Comparison of ENCODE assay signal across 9 mouse cellular contexts in genomic region chr16:33830512-33831105, GRCm38 (mm10). TPM values are rescaled to one million over a fixed set of nuclear protein-coding genes. Genes with fewer than 3 reads are reported as not detected.
A peak's percentile ranks its signal among the peaks of the same experiment; 100 is the strongest.
DNase-seq lines count a peak whose midpoint lies in the region; ATAC-seq lines count a peak whose summit lies in the region.
"Had no signal": no experiment of that assay in that cellular context is flagged by ENCODE, and none has a peak within 500 bp of the region (broad histone marks: within the 10 kb centered on the region; RNA-seq: fewer than 3 reads in every experiment).

No protein-coding gene starts in this region.

- H3K9me3 ChIP-seq in kidney, embryonic 15.5 days (replicated peaks): no peaks in the 10 kb centered on the region
- H3K9me3 ChIP-seq in hindbrain, embryonic 15.5 days: no peaks in the 10 kb centered on the region
- H3K9me3 ChIP-seq in midbrain, embryonic 14.5 days (ENCODE audit: control insufficient read depth, low read length): no peaks in the 10 kb centered on the region

- H3K4me1 ChIP-seq in kidney, embryonic 15.5 days: peaks cover 46% of the 10 kb centered on the region
- peaks cover 6% of the 10 kb centered on the region for H3K4me1 ChIP-seq in brown adipose tissue, adult 24 weeks (ENCODE audit: control insufficient read depth, insufficient read depth, insufficient read length, low read length)
- peaks cover 32% of the 10 kb centered on the region for H3K4me1 ChIP-seq in hindbrain, embryonic 15.5 days (replicated peaks)
- H3K4me1 ChIP-seq in midbrain, embryonic 14.5 days (ENCODE audit: control insufficient read depth, insufficient read depth, low read length): peaks cover 18% of the 10 kb centered on the region

- H3K36me3 ChIP-seq in kidney, embryonic 15.5 days: no peaks in the 10 kb centered on the region
- H3K36me3 ChIP-seq in hindbrain, embryonic 15.5 days: no peaks in the 10 kb centered on the region
- no peaks in the 10 kb centered on the region for H3K36me3 ChIP-seq in midbrain, embryonic 14.5 days (ENCODE audit: control insufficient read depth, insufficient read depth, low read length)

- H3K27me3 ChIP-seq in kidney, embryonic 15.5 days: no peaks in the 10 kb centered on the region
- H3K27me3 ChIP-seq in hindbrain, embryonic 15.5 days: peaks cover 72% of the 10 kb centered on the region
- peaks cover 27% of the 10 kb centered on the region for H3K27me3 ChIP-seq in midbrain, embryonic 14.5 days (ENCODE audit: control insufficient read depth, insufficient read depth, low read length)
- H3K27me3 ChIP-seq: Patski had no signal

- H3K9ac ChIP-seq in kidney, embryonic 15.5 days: peak overlapping the region; percentile 86
- peak overlapping the region; percentile 55; the same call in 1 of the 2 replicates for H3K9ac ChIP-seq in hindbrain, embryonic 15.5 days
- 0 out of 2 replicates have a peak overlapping the region, but pooled peaks have one; percentile 57 for H3K9ac ChIP-seq in midbrain, embryonic 14.5 days (replicated peaks; ENCODE audit: low read length)

- DNase-seq in kidney, adult 18-20 months: no peak
- DNase-seq in midbrain, embryonic 14.5 days: no peak
- no peak for DNase-seq in cerebellum, postnatal 4 days (ENCODE audit: low spot score in 2 of 2)
- DNase-seq in right cerebral cortex, postnatal 36 days (ENCODE audit: low spot score in 2 of 2): no peak
- DNase-seq in kidney, postnatal 10 days: no peak

- peak overlapping the region; percentile 90 for H3K4me3 ChIP-seq in kidney, embryonic 15.5 days (replicated peaks)
- H3K4me3 ChIP-seq in brown adipose tissue, adult 24 weeks (ENCODE audit: insufficient read depth, low read depth, low read length): peak overlapping the region; percentile 89
- H3K4me3 ChIP-seq in hindbrain, embryonic 15.5 days: peak overlapping the region; percentile 64
- H3K4me3 ChIP-seq in midbrain, embryonic 14.5 days (replicated peaks; ENCODE audit: low read depth, low read length): peak overlapping the region; percentile 63

- peak overlapping the region; percentile 87 for H3K27ac ChIP-seq in kidney, embryonic 15.5 days
- no peak overlapping the region for H3K27ac ChIP-seq in brown adipose tissue, adult 24 weeks (replicated peaks; ENCODE audit: low read depth, low read length)
- 0 out of 2 replicates have a peak overlapping the region, but pooled peaks have one; percentile 50 for H3K27ac ChIP-seq in hindbrain, embryonic 15.5 days (replicated peaks)
- H3K27ac ChIP-seq in midbrain, embryonic 14.5 days (replicated peaks; ENCODE audit: low read depth, low read length): no peak overlapping the region

- 4% methylated on average over 18 of the region's 18 CpGs for WGBS in kidney, embryonic 15.5 days
- 4% methylated on average over 18 of the region's 18 CpGs for WGBS in hindbrain, embryonic 15.5 days
- WGBS in midbrain, embryonic 14.5 days: 3% methylated on average over 18 of the region's 18 CpGs

- H3K4me2 ChIP-seq in kidney, embryonic 15.5 days: peak overlapping the region; percentile 95
- H3K4me2 ChIP-seq in hindbrain, embryonic 15.5 days: peak overlapping the region; percentile 98
- peak overlapping the region; percentile 99 for H3K4me2 ChIP-seq in midbrain, embryonic 14.5 days (ENCODE audit: low read length)

- ATAC-seq in kidney, embryonic 15.5 days (replicated peaks; ENCODE audit: low FRiP score): no peak
- ATAC-seq in hindbrain, embryonic 15.5 days (ENCODE audit: low FRiP score, low read depth): no peak
- ATAC-seq in midbrain, embryonic 14.5 days (ENCODE audit: low FRiP score, low TSS enrichment): no peak

RNA-seq across cellular contexts. Expression of gene Itgb5, which starts 1.1 kb away (rescaled TPM):
- 44.4 and 46.9 TPM in 2 replicates for polyA plus RNA-seq in kidney, embryonic 15.5 days (2015; fragmentation: Nextera tagmentation; extraction: Ambion mirVana)
- 42.1 and 53.4 TPM in 2 replicates for polyA plus RNA-seq in brown adipose tissue, adult 24 weeks (2012; ENCODE audit: insufficient read depth, insufficient read length, missing spikeins)
- 21.3 and 22.7 TPM in 2 replicates for polyA plus RNA-seq in hindbrain, embryonic 15.5 days (2015; fragmentation: Nextera tagmentation; extraction: Ambion mirVana)
- 19.2 and 19.3 TPM in 2 replicates for polyA plus RNA-seq in midbrain, embryonic 14.5 days (2014; fragmentation: Nextera tagmentation; extraction: Ambion mirVana)

RNA-seq across cellular contexts. Expression of gene Muc13, which starts 36.8 kb away (rescaled TPM):
- 0.19 and 1.4 TPM in 2 replicates for polyA plus RNA-seq in kidney, embryonic 15.5 days (2015; fragmentation: Nextera tagmentation; extraction: Ambion mirVana)
- polyA plus RNA-seq in brown adipose tissue, adult 24 weeks (2012; ENCODE audit: insufficient read depth, insufficient read length, missing spikeins): not detected in 2 replicates
- polyA plus RNA-seq in hindbrain, embryonic 15.5 days (2015; fragmentation: Nextera tagmentation; extraction: Ambion mirVana): 0.05 TPM in 1 of 2 replicates, not detected in the other
- polyA plus RNA-seq in midbrain, embryonic 14.5 days (2014; fragmentation: Nextera tagmentation; extraction: Ambion mirVana): not detected in 2 replicates
- polyA plus RNA-seq: Patski had no signal

Comparison
In these comparisons a context has a peak if more than half of its experiments do, and no peak if none do; other contexts are left out.
1. H3K27ac ChIP-seq: peak in kidney, embryonic 15.5 days (single experiment) and hindbrain, embryonic 15.5 days (single experiment); none in brown adipose tissue, adult 24 weeks (single experiment) and midbrain, embryonic 14.5 days (single experiment).
2. Peak in every context shown above with its lines, with median percentiles within 50 percentile points of each other: H3K4me2 ChIP-seq, H3K4me3 ChIP-seq and H3K9ac ChIP-seq.